Mouse (Mus musculus): ENCODE results near the gene Hoxb9. TPM values are rescaled to one million over a fixed set of nuclear protein-coding genes. Genes with fewer than 3 reads are reported as not detected.
A peak's percentile ranks its signal among the peaks of the same experiment; 100 is the strongest.

Gene Hoxb9
- polyA plus RNA-seq, 1 experiment from 2014 or later = not detected

MicroRNAs within 50 kb of the gene (microRNA counts, 519-probe panel; counts per million panel counts)
- microRNA mmu-miR-10a (2,412 counts per million, percentile 49 among the panel's probes with 10 or more counts), microRNA mmu-miR-196a (not detected)

Small RNAs within 50 kb of the gene (microRNA-seq; reads per million reads assigned to microRNA genes)
- gene Mir10a (255 reads per million, percentile 66 among the genes with 10 or more reads in this experiment), gene Mir196a-1 (not detected)

Other genes with a start within 250 kb of the Hoxb9 start
- not detected in 2 replicates for gene Gip, start 246.9 kb upstream of the Hoxb9 start, polyA plus RNA-seq (2015; fragmentation: Nextera tagmentation; extraction: Ambion mirVana)
- 136 and 142 TPM in 2 replicates for gene Snf8, start 236.6 kb upstream of the Hoxb9 start, polyA plus RNA-seq (2015; fragmentation: Nextera tagmentation; extraction: Ambion mirVana)
- 35.1 and 37.2 TPM in 2 replicates for gene Ube2z, start 206.1 kb upstream of the Hoxb9 start, polyA plus RNA-seq (2015; fragmentation: Nextera tagmentation; extraction: Ambion mirVana)
- gene Atp5g1, start 195.8 kb upstream of the Hoxb9 start, polyA plus RNA-seq (2015; fragmentation: Nextera tagmentation; extraction: Ambion mirVana) = 409 and 467 TPM in 2 replicates
- gene Calcoco2, start 159.5 kb upstream of the Hoxb9 start, polyA plus RNA-seq (2015; fragmentation: Nextera tagmentation; extraction: Ambion mirVana) = not detected in 2 replicates
- gene Ttll6, start 137.7 kb upstream of the Hoxb9 start, polyA plus RNA-seq (2015; fragmentation: Nextera tagmentation; extraction: Ambion mirVana) = 0.18 and 0.25 TPM in 2 replicates
- gene Hoxb13, start 77.1 kb upstream of the Hoxb9 start, polyA plus RNA-seq (2015; fragmentation: Nextera tagmentation; extraction: Ambion mirVana) = not detected in 2 replicates
- not detected in 2 replicates for gene Hoxb8, start 10.4 kb downstream of the Hoxb9 start, polyA plus RNA-seq (2015; fragmentation: Nextera tagmentation; extraction: Ambion mirVana)
- gene Hoxb7, start 15.2 kb downstream of the Hoxb9 start, polyA plus RNA-seq (2015; fragmentation: Nextera tagmentation; extraction: Ambion mirVana) = not detected in 2 replicates
- gene Hoxb6, start 21.0 kb downstream of the Hoxb9 start, polyA plus RNA-seq (2015; fragmentation: Nextera tagmentation; extraction: Ambion mirVana) = not detected in 2 replicates
- not detected in 2 replicates for gene Hoxb5, start 31.9 kb downstream of the Hoxb9 start, polyA plus RNA-seq (2015; fragmentation: Nextera tagmentation; extraction: Ambion mirVana)
- not detected in 2 replicates for gene Hoxb4, start 46.8 kb downstream of the Hoxb9 start, polyA plus RNA-seq (2015; fragmentation: Nextera tagmentation; extraction: Ambion mirVana)
- not detected in 2 replicates for gene Hoxb3, start 51.9 kb downstream of the Hoxb9 start, polyA plus RNA-seq (2015; fragmentation: Nextera tagmentation; extraction: Ambion mirVana)
- not detected in 2 replicates for gene Hoxb2, start 79.1 kb downstream of the Hoxb9 start, polyA plus RNA-seq (2015; fragmentation: Nextera tagmentation; extraction: Ambion mirVana)
- gene Hoxb1, start 94.3 kb downstream of the Hoxb9 start, polyA plus RNA-seq (2015; fragmentation: Nextera tagmentation; extraction: Ambion mirVana) = not detected in 2 replicates
- gene Skap1, start 193.1 kb downstream of the Hoxb9 start, polyA plus RNA-seq (2015; fragmentation: Nextera tagmentation; extraction: Ambion mirVana) = 2.7 and 2.8 TPM in 2 replicates

All from forebrain, embryonic 15.5 days (tissue).